Mouse (Mus musculus) intestine, embryonic 16.5 days (tissue): ENCODE data around the gene Nsd1. TPM values are rescaled to one million over a fixed set of nuclear protein-coding genes. Genes with fewer than 3 reads are reported as not detected.

Experiments
- ATAC-seq: fragments of 200-750 bp; cut with Nextera tagmentation; 2 replicates; pipeline ENCODE4 v1.8.0; 2017; ENCODE audit warnings: moderate TSS enrichment, moderate library complexity
- H3K27ac ChIP-seq: fragments of 300-500 bp; sonication (generic); 2 replicates; pipeline ENCODE4 v1.5.1; 2014; ENCODE audit warnings: mild to moderate bottlenecking, low read length
- H3K27me3 ChIP-seq: fragments of 300-500 bp; sonication (generic); replicated peaks from 2 replicates; pipeline ENCODE4 v1.6.1; 2014; ENCODE audit warnings: low read length, control low read depth, mixed read lengths; ENCODE audit not compliant: control insufficient read depth, insufficient read depth
- H3K36me3 ChIP-seq: fragments of 300-500 bp; sonication (generic); 2 replicates; pipeline ENCODE4 v1.6.1; 2014; ENCODE audit warnings: low read length, control low read depth; ENCODE audit not compliant: control insufficient read depth, insufficient read depth
- H3K4me1 ChIP-seq: fragments of 300-500 bp; sonication (generic); 2 replicates; pipeline ENCODE4 v1.6.1; 2014; ENCODE audit warnings: low read length, control low read depth, mixed read lengths; ENCODE audit not compliant: control insufficient read depth, insufficient read depth
- H3K4me2 ChIP-seq: fragments of 300-500 bp; sonication (generic); 2 replicates; pipeline ENCODE4 v1.6.1; 2014; ENCODE audit warnings: low read depth, low read length, control low read depth
- H3K4me3 ChIP-seq: fragments of 300-500 bp; sonication (generic); 2 replicates; pipeline ENCODE4 v1.5.1; 2014; ENCODE audit warnings: mild to moderate bottlenecking, low read length
- H3K9ac ChIP-seq: fragments of 300-500 bp; sonication (generic); 2 replicates; pipeline ENCODE4 v1.6.1; 2014; ENCODE audit warnings: low read depth, low read length
- H3K9me3 ChIP-seq: fragments of 300-500 bp; sonication (generic); 2 replicates; pipeline ENCODE4 v1.6.1; 2016; ENCODE audit warnings: low read length, control low read depth; ENCODE audit not compliant: control insufficient read depth
- WGBS: fragments of 180-500 bp; shearing (Covaris S2); extraction: QIAGEN DNeasy Blood & Tissue Kit; methylation state at CpG from one replicate; pipeline ENCODE4 v1.1.7; 2014; 5-methylcytosine and 5-hydroxymethylcytosine counted together
- polyA plus RNA-seq: library from polyadenylated mRNA; unstranded; fragments of >200 nt; fragmentation: Nextera tagmentation; extraction: Ambion mirVana; gene quantifications from 2 replicates; pipeline ENCODE4 v1.2.1, GENCODE M21; 2015

Gene Nsd1
- polyA plus RNA-seq, 1 experiment from 2014 or later = 37.1 TPM

DNA sequence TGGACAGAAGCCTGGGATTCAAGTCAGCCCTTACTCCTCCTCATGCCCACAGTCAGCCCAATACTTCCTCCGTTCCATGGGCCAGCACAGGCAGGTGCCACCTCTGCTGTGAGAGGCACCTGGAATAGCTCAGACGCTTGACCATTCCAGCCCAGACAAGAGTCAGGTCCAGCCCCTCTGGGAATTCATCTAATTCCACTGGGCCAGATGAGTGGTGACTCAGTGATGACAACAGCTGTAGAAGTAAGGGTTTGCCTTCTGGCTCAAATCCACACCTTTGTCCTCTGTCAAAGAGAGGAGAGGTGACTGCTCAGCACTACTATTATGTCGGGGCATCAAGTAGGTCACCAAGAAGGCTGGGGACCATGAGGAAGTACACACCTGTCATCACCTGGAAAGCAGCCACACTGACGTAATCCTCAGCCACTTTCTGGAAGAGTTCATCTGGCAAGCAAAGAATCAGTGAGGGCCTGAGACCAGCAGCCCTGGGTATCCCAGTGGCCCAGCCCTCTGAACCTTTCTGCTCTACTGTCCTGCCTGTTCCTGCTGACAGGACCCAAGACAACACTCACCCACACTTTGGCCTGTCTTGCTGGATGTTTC is 110.5 kb downstream of the Nsd1 start, which contains the start of gene Prelid1:
Gene Prelid1, plus strand, starts transcription at position 570 of the 603 bp plus-strand sequence.
- no peak for ATAC-seq
- H3K4me1 ChIP-seq = peaks cover 26% of the 10 kb centered on the region
- H3K27me3 ChIP-seq = no peaks in the 10 kb centered on the region
- H3K4me2 ChIP-seq = peak within 1 kb of the TSS; percentile 79
- H3K9ac ChIP-seq = peak within 1 kb of the TSS; percentile 97
- H3K36me3 ChIP-seq = peaks cover 13% of the 10 kb centered on the region
- H3K4me3 ChIP-seq = peak within 1 kb of the TSS; percentile 78
- 74% methylated on average over 4 of the region's 4 CpGs for WGBS
- H3K27ac ChIP-seq = peak within 1 kb of the TSS; percentile 81
- no peaks in the 10 kb centered on the region for H3K9me3 ChIP-seq

DNA sequence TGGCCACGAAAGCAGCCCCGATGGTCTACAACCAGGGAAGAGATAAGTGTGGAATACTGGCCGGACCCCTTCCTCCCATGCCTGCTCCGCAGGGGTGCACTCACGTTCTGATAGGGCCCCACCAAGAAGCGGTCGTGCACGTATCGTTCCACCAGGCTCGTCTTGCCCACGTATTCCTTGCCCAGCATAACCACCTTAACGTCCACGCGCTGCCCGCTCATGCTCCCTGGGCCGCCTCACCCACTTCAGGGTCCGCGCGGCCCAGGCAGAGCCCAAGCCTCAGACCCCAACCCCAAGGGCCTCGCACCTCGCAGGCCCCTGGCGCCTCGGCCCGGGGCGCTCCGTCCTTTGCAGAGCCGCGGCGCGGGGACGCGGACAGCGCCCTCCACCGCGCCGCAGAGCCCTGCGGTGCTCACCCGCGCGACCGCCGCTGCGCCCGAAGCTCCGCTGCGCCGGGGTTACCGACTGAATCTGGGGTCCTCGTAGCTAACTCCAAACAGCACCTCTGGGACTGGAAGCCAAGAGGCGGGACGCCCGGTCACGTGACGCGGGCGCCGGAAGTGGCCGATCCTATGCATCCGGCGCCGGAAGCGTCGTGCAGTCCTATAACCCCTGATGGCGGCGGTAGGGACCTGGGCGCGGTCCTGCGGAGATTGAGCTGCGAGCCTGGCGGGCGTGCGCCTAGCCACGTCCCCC is 112.0 kb downstream of the Nsd1 start, which contains the start of gene Rab24:
Gene Rab24, minus strand, starts transcription at position 513 of the 696 bp plus-strand sequence.
- Histone ChIP-seq H3K27ac (peak within 1 kb of the TSS; percentile 89), H3K9ac (peak within 1 kb of the TSS; percentile 97), H3K4me2 (peak within 1 kb of the TSS; percentile 79), H3K9me3 (no peaks in the 10 kb centered on the region), H3K4me3 (peak within 1 kb of the TSS; percentile 78), H3K4me1 (peaks cover 33% of the 10 kb centered on the region), H3K36me3 (peaks cover 22% of the 10 kb centered on the region), H3K27me3 (no peaks in the 10 kb centered on the region)
- peak; percentile 88 for ATAC-seq
- under 1% methylated on average over 73 of the region's 73 CpGs for WGBS

DNA sequence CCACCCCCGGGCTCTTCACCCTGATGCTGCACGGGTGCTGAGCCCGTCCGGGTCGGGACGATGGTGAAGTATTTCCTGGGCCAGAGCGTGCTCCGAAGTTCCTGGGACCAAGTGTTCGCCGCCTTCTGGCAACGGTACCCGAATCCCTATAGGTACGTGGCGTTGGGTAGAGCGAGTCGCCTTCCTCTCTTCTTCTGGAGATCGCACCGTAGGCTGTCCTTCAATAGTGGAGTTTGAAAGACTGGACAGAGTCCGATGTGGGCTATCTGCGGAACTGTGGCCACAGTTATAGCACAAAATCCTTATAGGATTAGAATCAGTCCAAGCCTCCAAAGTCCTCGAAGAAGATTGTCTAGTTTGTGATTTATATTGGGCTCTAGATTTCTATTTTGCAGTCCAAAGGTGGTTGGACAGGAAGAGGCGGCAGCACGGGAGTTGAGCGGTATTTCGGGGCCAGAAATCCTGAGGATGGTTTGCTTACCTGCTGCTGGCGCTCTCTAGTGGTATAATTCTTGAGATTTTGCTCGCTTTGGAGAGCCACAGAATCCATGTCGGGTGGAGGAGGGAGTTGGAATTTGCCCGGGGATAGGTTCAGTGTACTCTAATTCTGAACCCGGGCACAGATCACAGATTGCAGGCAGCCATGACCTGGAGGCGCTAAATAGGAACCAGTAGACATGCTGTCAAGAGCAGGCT is 112.7 kb downstream of the Nsd1 start:
- Histone ChIP-seq H3K36me3 (peaks cover 22% of the 10 kb centered on the region), H3K4me2 (peak overlapping the region; percentile 71), H3K9me3 (no peaks in the 10 kb centered on the region), H3K4me1 (peaks cover 38% of the 10 kb centered on the region), H3K9ac (peak overlapping the region; percentile 97), H3K27me3 (no peaks in the 10 kb centered on the region), H3K4me3 (peak overlapping the region; percentile 78), H3K27ac (peak overlapping the region; percentile 89)
- ATAC-seq = peak; percentile 43
- WGBS = under 1% methylated on average over 31 of the region's 31 CpGs

DNA sequence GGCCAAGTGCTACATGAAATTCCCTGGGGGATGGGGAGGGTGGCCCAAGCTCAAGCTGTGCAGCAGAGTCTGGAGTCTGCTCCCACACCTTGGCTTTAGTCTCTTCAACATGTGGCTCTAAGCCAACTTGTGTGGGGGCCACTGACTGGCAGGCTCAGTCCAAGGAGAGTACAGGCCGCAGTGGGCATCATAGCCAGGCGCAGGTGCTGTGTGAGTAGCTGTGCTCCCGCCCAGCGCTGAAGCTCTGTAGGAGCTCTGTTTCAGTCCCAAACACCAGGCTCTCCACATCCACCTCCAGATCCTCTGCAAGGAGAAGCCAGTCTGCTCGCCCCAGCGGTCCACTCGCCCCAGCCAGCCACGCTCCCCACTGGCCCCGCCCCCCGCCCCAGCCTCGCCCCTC is 116.0 kb downstream of the Nsd1 start:
- H3K9ac ChIP-seq = peak overlapping the region; percentile 43; the same call in 1 of the 2 replicates
- WGBS = 63% methylated on average over 11 of the region's 11 CpGs
- peak overlapping the region; percentile 21; the same call in 1 of the 2 replicates for H3K27ac ChIP-seq
- ATAC-seq = no peak
- no peaks in the 10 kb centered on the region for H3K27me3 ChIP-seq
- peaks cover 51% of the 10 kb centered on the region for H3K4me1 ChIP-seq
- H3K4me2 ChIP-seq = no peak overlapping the region
- no peaks in the 10 kb centered on the region for H3K9me3 ChIP-seq
- H3K4me3 ChIP-seq = no peak overlapping the region
- peaks cover 15% of the 10 kb centered on the region for H3K36me3 ChIP-seq

DNA sequence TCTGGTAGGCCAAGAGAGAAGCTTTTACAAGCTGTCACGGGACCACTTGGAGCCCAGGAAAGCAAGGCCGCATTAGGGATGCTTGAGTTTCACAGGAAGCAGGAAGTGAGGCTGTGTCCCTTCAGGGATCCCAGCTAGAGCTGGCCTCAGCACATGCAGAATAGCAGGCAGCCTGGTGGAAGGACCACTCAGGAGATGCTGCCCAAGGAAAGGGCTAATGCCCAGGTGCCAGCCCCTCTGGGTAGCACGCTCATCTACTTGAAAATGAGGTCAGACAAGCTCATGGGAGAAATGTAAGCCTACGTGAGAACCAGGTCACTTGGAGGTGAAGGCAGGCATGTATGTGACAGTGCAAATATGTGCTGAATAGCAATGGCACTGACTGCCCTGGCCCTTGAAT is 117.6 kb downstream of the Nsd1 start:
- Histone ChIP-seq H3K4me3 (no peak overlapping the region), H3K27me3 (no peaks in the 10 kb centered on the region), H3K4me2 (no peak overlapping the region), H3K27ac (peak overlapping the region; percentile 4; the same call in 1 of the 2 replicates), H3K36me3 (peaks cover 15% of the 10 kb centered on the region), H3K4me1 (peaks cover 47% of the 10 kb centered on the region), H3K9me3 (no peaks in the 10 kb centered on the region), H3K9ac (no peak overlapping the region)
- 42% methylated on average over 4 of the region's 4 CpGs for WGBS
- ATAC-seq = no peak

DNA sequence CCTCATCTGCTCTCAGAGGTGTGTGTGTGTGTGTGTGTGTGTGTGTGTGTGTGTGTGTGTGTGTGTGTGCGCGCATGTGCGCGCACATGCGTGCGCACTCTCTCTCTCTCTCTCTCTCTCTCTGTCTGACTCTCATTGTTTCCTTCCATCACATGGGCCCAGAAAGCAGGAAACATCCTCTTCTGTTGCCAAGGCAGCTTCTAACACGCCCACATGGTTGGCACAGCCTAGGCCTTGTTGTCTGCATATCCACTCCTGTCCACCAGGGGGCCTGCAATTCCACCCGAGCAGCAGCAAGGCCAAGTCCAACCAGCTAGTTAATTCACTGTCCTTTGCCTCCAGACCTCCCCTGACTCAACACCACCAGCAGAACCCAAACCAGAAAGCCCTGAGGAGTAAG is 118.1 kb downstream of the Nsd1 start:
- H3K9me3 ChIP-seq = no peaks in the 10 kb centered on the region
- no peak overlapping the region; the same call in 1 of the 2 replicates for H3K4me2 ChIP-seq
- 57% methylated on average over 8 of the region's 8 CpGs for WGBS
- 0 out of 2 replicates have a peak overlapping the region, but pooled peaks have one; percentile 78 for H3K9ac ChIP-seq
- peaks cover 47% of the 10 kb centered on the region for H3K4me1 ChIP-seq
- no peak overlapping the region for H3K27ac ChIP-seq
- peak; percentile 14 for ATAC-seq
- H3K27me3 ChIP-seq = no peaks in the 10 kb centered on the region
- H3K36me3 ChIP-seq = peaks cover 15% of the 10 kb centered on the region
- H3K4me3 ChIP-seq = peak overlapping the region; percentile 10; the same call in 1 of the 2 replicates

DNA sequence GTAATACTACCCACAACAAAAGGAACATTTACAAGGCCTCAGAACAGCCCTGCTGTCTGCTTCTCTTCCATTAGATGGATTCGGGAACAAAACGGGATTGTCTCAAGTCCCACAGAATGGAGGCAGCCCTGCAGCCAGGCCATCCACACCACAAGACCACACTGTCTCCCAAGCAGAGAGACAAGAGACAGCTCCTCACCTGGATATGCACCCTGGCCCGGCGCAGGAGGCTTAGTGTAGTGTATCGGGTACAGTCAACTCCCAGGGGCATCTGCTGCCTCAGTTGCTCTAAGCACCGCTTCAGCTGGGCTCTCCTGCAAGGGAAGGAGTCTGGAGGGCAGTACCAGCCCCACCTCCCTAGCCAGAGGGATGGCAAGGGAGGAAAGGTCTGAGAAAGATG is 118.6 kb downstream of the Nsd1 start:
- H3K4me1 ChIP-seq = peaks cover 44% of the 10 kb centered on the region
- peak overlapping the region; percentile 88 for H3K4me3 ChIP-seq
- no peak overlapping the region for H3K27ac ChIP-seq
- no peak for ATAC-seq
- no peaks in the 10 kb centered on the region for H3K27me3 ChIP-seq
- 86% methylated on average over 6 of the region's 6 CpGs for WGBS
- H3K9ac ChIP-seq = peak overlapping the region; percentile 78
- no peaks in the 10 kb centered on the region for H3K9me3 ChIP-seq
- peaks cover 12% of the 10 kb centered on the region; the same call in 1 of the 2 replicates for H3K36me3 ChIP-seq
- peak overlapping the region; percentile 96 for H3K4me2 ChIP-seq

DNA sequence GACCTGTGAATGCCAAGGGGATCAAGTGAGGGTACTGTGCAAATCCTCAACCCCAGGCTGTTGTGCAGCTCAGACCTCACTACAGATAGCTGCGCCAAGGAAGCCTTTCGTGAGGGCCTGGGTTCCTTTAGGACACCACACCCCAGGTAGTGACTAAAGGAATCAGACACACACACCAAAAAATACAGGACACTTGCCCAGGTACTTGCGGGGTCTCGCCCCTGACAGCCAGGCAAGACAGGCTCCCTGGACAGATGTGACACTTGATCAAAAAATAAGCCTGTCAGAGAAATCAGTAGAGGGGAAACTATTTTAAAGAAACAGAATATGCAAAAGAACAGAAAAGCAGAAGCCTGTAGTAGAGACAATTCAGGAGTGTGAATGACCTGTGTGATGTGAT is 119.1 kb downstream of the Nsd1 start:
- Histone ChIP-seq H3K4me1 (peaks cover 40% of the 10 kb centered on the region), H3K36me3 (peaks cover 12% of the 10 kb centered on the region; the same call in 1 of the 2 replicates), H3K4me3 (peak overlapping the region; percentile 88), H3K9me3 (no peaks in the 10 kb centered on the region), H3K4me2 (peak overlapping the region; percentile 96), H3K27ac (no peak overlapping the region), H3K27me3 (no peaks in the 10 kb centered on the region), H3K9ac (peak overlapping the region; percentile 78)
- 84% methylated on average over 4 of the region's 4 CpGs for whole genome bisulfite sequencing
- ATAC-seq = no peak

DNA sequence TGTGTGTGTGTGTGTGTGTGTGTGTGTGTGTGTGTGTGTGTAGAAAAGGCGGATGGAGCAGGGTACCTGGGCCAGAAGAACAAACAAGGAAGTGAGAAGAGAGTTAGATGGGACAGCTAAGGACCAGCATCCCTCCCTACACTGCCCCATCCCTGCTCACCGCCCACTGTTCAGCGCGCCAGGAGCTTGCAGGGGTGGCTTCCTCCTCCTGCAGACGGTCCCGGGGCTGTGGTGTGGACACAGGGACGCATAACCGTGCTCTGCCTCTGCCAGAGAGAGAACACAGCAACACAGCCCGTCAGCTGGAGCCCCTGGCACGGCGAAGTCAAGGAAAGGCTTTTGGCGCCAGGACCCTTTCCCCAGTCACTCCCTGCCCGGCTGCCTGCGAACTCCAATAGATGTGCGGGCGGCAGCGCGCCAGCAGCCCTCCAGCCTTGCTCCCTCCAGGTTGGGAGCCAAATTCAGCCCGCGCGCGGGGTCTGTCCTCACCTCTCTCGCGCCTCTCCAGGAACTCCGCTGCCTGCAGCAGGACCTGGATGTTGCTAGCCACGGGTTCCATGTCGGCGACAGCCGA is 119.6 kb downstream of the Nsd1 start:
- H3K4me3 ChIP-seq = peak overlapping the region; percentile 88
- peaks cover 35% of the 10 kb centered on the region for H3K4me1 ChIP-seq
- peak overlapping the region; percentile 96 for H3K4me2 ChIP-seq
- peak; percentile 24 for ATAC-seq
- peak overlapping the region; percentile 78 for H3K9ac ChIP-seq
- H3K27me3 ChIP-seq = no peaks in the 10 kb centered on the region
- H3K27ac ChIP-seq = peak overlapping the region; percentile 63
- no peaks in the 10 kb centered on the region for H3K9me3 ChIP-seq
- peaks cover 12% of the 10 kb centered on the region; the same call in 1 of the 2 replicates for H3K36me3 ChIP-seq
- 0% methylated on average over 29 of the region's 29 CpGs for WGBS
